Mouse (Mus musculus): ENCODE measurements around the gene Birc7. TPM values are rescaled to one million over a fixed set of nuclear protein-coding genes. Genes with fewer than 3 reads are reported as not detected.
A peak's percentile ranks its signal among the peaks of the same experiment; 100 is the strongest.

Gene Birc7
- 0.15 and 0.31 TPM in 2 replicates for polyA plus RNA-seq (2014; fragmentation: Nextera tagmentation; extraction: Ambion mirVana)

- Histone ChIP-seq H3K4me3 (ENCODE audit: low read depth, low read length) (no peak within 1 kb of the TSS), H3K9me3 (ENCODE audit: control insufficient read depth, low read length) (no peaks in the 10 kb centered on the region), H3K36me3 (ENCODE audit: control insufficient read depth, insufficient read depth, low read length) (no peaks in the 10 kb centered on the region), H3K27me3 (ENCODE audit: control insufficient read depth, insufficient read depth, low read length) (no peaks in the 10 kb centered on the region), H3K4me2 (ENCODE audit: low read depth, low read length) (no peak within 1 kb of the TSS), H3K4me1 (ENCODE audit: control insufficient read depth, insufficient read depth, low read length) (no peaks in the 10 kb centered on the region), H3K27ac (ENCODE audit: low read depth, low read length) (no peak within 1 kb of the TSS), H3K9ac (replicated peaks; ENCODE audit: low read depth, low read length) (no peak within 1 kb of the TSS)
- no peak for ATAC-seq (ENCODE audit: low read depth)
- WGBS = 48% methylated on average over 4 of the region's 4 CpGs
Observed at GRCm38 (mm10) chr2:180928723-180929122, at the start of gene Birc7. Gene Birc7, plus strand, starts transcription at chr2:180929023.

- H3K27ac ChIP-seq (ENCODE audit: low read depth, low read length) = peak overlapping the region; percentile 82
- no peak overlapping the region for H3K9ac ChIP-seq (replicated peaks; ENCODE audit: low read depth, low read length)
- WGBS = 32% methylated on average over 7 of the region's 7 CpGs
Observed at GRCm38 (mm10) chr2:180879365-180880067, 49.3 kb upstream of the Birc7 start.

GRCm38 (mm10) chr2:180881281-180881680 lies 47.5 kb upstream of the Birc7 start:
- 73% methylated on average over 9 of the region's 9 CpGs for WGBS
- H3K4me1 ChIP-seq (ENCODE audit: control insufficient read depth, insufficient read depth, low read length) = peaks cover 22% of the 10 kb centered on the region

More at GRCm38 (mm10) chr2:180879365-180880067, 49.3 kb upstream of the Birc7 start:
- no peaks in the 10 kb centered on the region for H3K9me3 ChIP-seq (ENCODE audit: control insufficient read depth, low read length)
- H3K4me1 ChIP-seq (ENCODE audit: control insufficient read depth, insufficient read depth, low read length) = peaks cover 22% of the 10 kb centered on the region
- H3K27me3 ChIP-seq (ENCODE audit: control insufficient read depth, insufficient read depth, low read length) = no peaks in the 10 kb centered on the region
- H3K4me3 ChIP-seq (ENCODE audit: low read depth, low read length) = no peak overlapping the region
- H3K36me3 ChIP-seq (ENCODE audit: control insufficient read depth, insufficient read depth, low read length) = no peaks in the 10 kb centered on the region
- no peak overlapping the region for H3K4me2 ChIP-seq (ENCODE audit: low read depth, low read length)
- ATAC-seq (ENCODE audit: low read depth) = peak; percentile 94

GRCm38 (mm10) chr2:180885270-180885669 lies 43.6 kb upstream of the Birc7 start:
- WGBS = 83% methylated on average over 5 of the region's 5 CpGs
- no peak overlapping the region for H3K4me3 ChIP-seq (ENCODE audit: low read depth, low read length)
- H3K4me2 ChIP-seq (ENCODE audit: low read depth, low read length) = no peak overlapping the region
- ATAC-seq (ENCODE audit: low read depth) = no peak
- H3K27me3 ChIP-seq (ENCODE audit: control insufficient read depth, insufficient read depth, low read length) = no peaks in the 10 kb centered on the region
- H3K36me3 ChIP-seq (ENCODE audit: control insufficient read depth, insufficient read depth, low read length) = no peaks in the 10 kb centered on the region
- no peaks in the 10 kb centered on the region for H3K9me3 ChIP-seq (ENCODE audit: control insufficient read depth, low read length)
- no peak overlapping the region for H3K9ac ChIP-seq (replicated peaks; ENCODE audit: low read depth, low read length)
- H3K27ac ChIP-seq (ENCODE audit: low read depth, low read length) = no peak overlapping the region
- H3K4me1 ChIP-seq (ENCODE audit: control insufficient read depth, insufficient read depth, low read length) = peaks cover 20% of the 10 kb centered on the region; the same call in 1 of the 2 replicates

More at GRCm38 (mm10) chr2:180881281-180881680, 47.5 kb upstream of the Birc7 start:
- Histone ChIP-seq H3K36me3 (ENCODE audit: control insufficient read depth, insufficient read depth, low read length) (no peaks in the 10 kb centered on the region), H3K9me3 (ENCODE audit: control insufficient read depth, low read length) (no peaks in the 10 kb centered on the region), H3K4me2 (ENCODE audit: low read depth, low read length) (no peak overlapping the region), H3K9ac (replicated peaks; ENCODE audit: low read depth, low read length) (no peak overlapping the region), H3K27me3 (ENCODE audit: control insufficient read depth, insufficient read depth, low read length) (no peaks in the 10 kb centered on the region), H3K27ac (ENCODE audit: low read depth, low read length) (no peak overlapping the region), H3K4me3 (ENCODE audit: low read depth, low read length) (no peak overlapping the region)
- ATAC-seq (ENCODE audit: low read depth) = no peak

- Histone ChIP-seq H3K4me1 (ENCODE audit: control insufficient read depth, insufficient read depth, low read length) (peaks cover 33% of the 10 kb centered on the region; the same call in 1 of the 2 replicates), H3K9me3 (ENCODE audit: control insufficient read depth, low read length) (no peaks in the 10 kb centered on the region), H3K9ac (replicated peaks; ENCODE audit: low read depth, low read length) (peak overlapping the region; percentile 46), H3K4me2 (ENCODE audit: low read depth, low read length) (peak overlapping the region; percentile 51), H3K27ac (ENCODE audit: low read depth, low read length) (peak overlapping the region; percentile 99), H3K4me3 (ENCODE audit: low read depth, low read length) (no peak overlapping the region; the same call in 1 of the 2 replicates), H3K27me3 (ENCODE audit: control insufficient read depth, insufficient read depth, low read length) (no peaks in the 10 kb centered on the region; the same call in 1 of the 2 replicates), H3K36me3 (ENCODE audit: control insufficient read depth, insufficient read depth, low read length) (no peaks in the 10 kb centered on the region)
- 2% methylated on average over 19 of the region's 19 CpGs for whole genome bisulfite sequencing
- ATAC-seq (ENCODE audit: low read depth) = no peak
Observed at GRCm38 (mm10) chr2:180889271-180889920, 39.4 kb upstream of the Birc7 start.

- Histone ChIP-seq H3K4me3 (ENCODE audit: low read depth, low read length) (no peak overlapping the region), H3K27me3 (ENCODE audit: control insufficient read depth, insufficient read depth, low read length) (no peaks in the 10 kb centered on the region; the same call in 1 of the 2 replicates), H3K4me1 (ENCODE audit: control insufficient read depth, insufficient read depth, low read length) (peaks cover 34% of the 10 kb centered on the region; the same call in 1 of the 2 replicates), H3K27ac (ENCODE audit: low read depth, low read length) (peak overlapping the region; percentile 99), H3K4me2 (ENCODE audit: low read depth, low read length) (peak overlapping the region; percentile 51), H3K9me3 (ENCODE audit: control insufficient read depth, low read length) (no peaks in the 10 kb centered on the region), H3K9ac (replicated peaks; ENCODE audit: low read depth, low read length) (peak overlapping the region; percentile 98), H3K36me3 (ENCODE audit: control insufficient read depth, insufficient read depth, low read length) (no peaks in the 10 kb centered on the region)
- 6% methylated on average over 4 of the region's 4 CpGs for WGBS
- ATAC-seq (ENCODE audit: low read depth) = no peak
Observed at GRCm38 (mm10) chr2:180889921-180890280, 38.9 kb upstream of the Birc7 start.

- 2% methylated on average over 29 of the region's 29 CpGs for WGBS
- Histone ChIP-seq H3K27me3 (ENCODE audit: control insufficient read depth, insufficient read depth, low read length) (no peaks in the 10 kb centered on the region; the same call in 1 of the 2 replicates), H3K9me3 (ENCODE audit: control insufficient read depth, low read length) (no peaks in the 10 kb centered on the region), H3K27ac (ENCODE audit: low read depth, low read length) (peak overlapping the region; percentile 99), H3K4me3 (ENCODE audit: low read depth, low read length) (peak overlapping the region; percentile 79), H3K4me2 (ENCODE audit: low read depth, low read length) (peak overlapping the region; percentile 51), H3K9ac (replicated peaks; ENCODE audit: low read depth, low read length) (peak overlapping the region; percentile 98), H3K36me3 (ENCODE audit: control insufficient read depth, insufficient read depth, low read length) (0 out of 2 replicates have a peak, but pooled peaks cover 1% of the 10 kb centered on the region), H3K4me1 (ENCODE audit: control insufficient read depth, insufficient read depth, low read length) (peaks cover 38% of the 10 kb centered on the region; the same call in 1 of the 2 replicates)
- no peak for ATAC-seq (ENCODE audit: low read depth)
Observed at GRCm38 (mm10) chr2:180890422-180891074, 38.3 kb upstream of the Birc7 start.

GRCm38 (mm10) chr2:180891075-180891834 lies 37.6 kb upstream of the Birc7 start:
- WGBS = 1% methylated on average over 36 of the region's 37 CpGs
- Histone ChIP-seq H3K4me1 (ENCODE audit: control insufficient read depth, insufficient read depth, low read length) (peaks cover 44% of the 10 kb centered on the region; the same call in 1 of the 2 replicates), H3K4me3 (ENCODE audit: low read depth, low read length) (peak overlapping the region; percentile 79), H3K27me3 (ENCODE audit: control insufficient read depth, insufficient read depth, low read length) (no peaks in the 10 kb centered on the region; the same call in 1 of the 2 replicates), H3K9ac (replicated peaks; ENCODE audit: low read depth, low read length) (peak overlapping the region; percentile 98), H3K36me3 (ENCODE audit: control insufficient read depth, insufficient read depth, low read length) (0 out of 2 replicates have a peak, but pooled peaks cover 4% of the 10 kb centered on the region), H3K4me2 (ENCODE audit: low read depth, low read length) (peak overlapping the region; percentile 51), H3K27ac (ENCODE audit: low read depth, low read length) (peak overlapping the region; percentile 99), H3K9me3 (ENCODE audit: control insufficient read depth, low read length) (no peaks in the 10 kb centered on the region)
- ATAC-seq (ENCODE audit: low read depth) = no peak

Measured in neural tube, embryonic 14.5 days (tissue).